Mouse (Mus musculus) embryonic fibroblast, embryonic 13.5 days (primary cell): Measurements from ENCODE around the gene Rab5if. TPM values are rescaled to one million over a fixed set of nuclear protein-coding genes. Genes with fewer than 3 reads are reported as not detected.

Experiments used
- H3K27ac ChIP-seq: 2 replicates; pipeline ENCODE4 v1.5.1; 2012; ENCODE audit warnings: low read length, control low read depth, inconsistent platforms; ENCODE audit not compliant: insufficient read depth
- H3K4me1 ChIP-seq: 2 replicates; pipeline ENCODE4 v1.6.1; 2011; ENCODE audit warnings: low read length; ENCODE audit not compliant: control insufficient read depth, insufficient read depth
- H3K4me3 ChIP-seq: 2 replicates; pipeline ENCODE4 v1.5.1; 2011; ENCODE audit warnings: mild to moderate bottlenecking, control low read depth, low read length; ENCODE audit not compliant: insufficient read depth
- CTCF ChIP-seq: IDR thresholded peaks from 2 replicates; pipeline ENCODE4 v1.5.1; 2011; ENCODE audit warnings: mild to moderate bottlenecking, control low read depth, low read length, moderate library complexity, borderline replicate concordance; ENCODE audit not compliant: insufficient read depth
- POLR2A ChIP-seq: IDR thresholded peaks from 2 replicates; pipeline ENCODE4 v1.6.1; 2011; ENCODE audit warnings: low read depth, mild to moderate bottlenecking, control low read depth, low read length, moderate library complexity
- polyA plus RNA-seq: library from polyadenylated mRNA; stranded (reverse); fragments of >200 nt; gene quantifications from 2 replicates; pipeline ENCODE4 v1.2.4, GENCODE M21; 2011; ENCODE audit warnings: low read depth; ENCODE audit not compliant: missing spikeins, insufficient read length

The Rab5if gene
- polyA plus RNA-seq, 1 experiment: 125 TPM

DNA sequence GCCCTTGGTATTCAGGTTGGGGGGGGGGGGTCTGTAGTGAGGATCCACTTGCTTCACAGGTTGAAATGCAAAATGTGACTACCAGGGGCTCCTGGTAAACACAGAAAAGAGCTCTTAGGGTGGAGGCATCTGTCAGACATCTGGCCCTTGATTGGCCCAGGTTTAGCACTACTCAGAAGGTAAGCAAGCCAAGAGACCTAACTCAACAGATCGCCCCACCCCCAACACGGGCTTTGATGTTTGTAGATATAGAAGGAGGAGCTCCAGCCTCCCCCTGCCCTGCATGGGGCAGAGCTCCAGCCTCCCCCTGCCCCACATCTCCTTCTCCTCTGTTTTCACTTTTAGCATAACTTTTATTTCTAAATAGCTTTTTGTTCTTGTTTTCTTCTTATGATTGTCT lies 56.9 kb downstream of the Rab5if start:
- Histone ChIP-seq H3K27ac (no peak overlapping the region), H3K4me3 (no peak overlapping the region), H3K4me1 (no peaks in the 10 kb centered on the region)
- TF ChIP-seq POLR2A (no peak), CTCF (no peak)

- TF ChIP-seq CTCF (no peak), POLR2A (no peak)
- no peaks in the 10 kb centered on the region for H3K4me1 ChIP-seq
- no peak overlapping the region for H3K27ac ChIP-seq
- H3K4me3 ChIP-seq: no peak overlapping the region
These were observed 60.1 kb downstream of the Rab5if start for GRCm38 (mm10) chr2:156923057-156923456.

Other genes with a start within 250 kb of the Rab5if start
- gene Dlgap4, start 249.4 kb upstream of the Rab5if start, polyA plus RNA-seq: 58.4 and 71.4 TPM in 2 replicates
- gene Myl9, start 87.7 kb upstream of the Rab5if start, polyA plus RNA-seq: 830 and 1,112 TPM in 2 replicates
- 12.4 and 17.0 TPM in 2 replicates for gene Tgif2, start 23.1 kb upstream of the Rab5if start, polyA plus RNA-seq
- 1.7 and 2.4 TPM in 2 replicates for gene 4930518I15Rik, start 5.2 kb upstream of the Rab5if start, polyA plus RNA-seq
- not detected in 2 replicates for gene Sla2, start 24.1 kb downstream of the Rab5if start, polyA plus RNA-seq
- gene Ndrg3, start 128.9 kb downstream of the Rab5if start, polyA plus RNA-seq: 51.3 and 63.6 TPM in 2 replicates
- 16.9 and 26.0 TPM in 2 replicates for gene Dsn1, start 144.0 kb downstream of the Rab5if start, polyA plus RNA-seq
- gene Soga1, start 216.1 kb downstream of the Rab5if start, polyA plus RNA-seq: 20.2 and 21.8 TPM in 2 replicates
- not detected in 2 replicates for gene Tldc2, start 223.9 kb downstream of the Rab5if start, polyA plus RNA-seq